23 mouse cellular contexts compared by ENCODE assay signal in genomic region chr6:107717194-107717593, GRCm38 (mm10).
DNase-seq lines count a peak whose midpoint lies in the region; ATAC-seq and TF ChIP-seq lines count a peak whose summit lies in the region.
"Had no signal": no experiment of that assay in that cellular context is flagged by ENCODE, and none has a peak within 500 bp of the region (broad histone marks: within the 10 kb centered on the region; RNA-seq: fewer than 3 reads in every experiment).

No protein-coding gene starts in this region.

- TF ChIP-seq POLR2A in CH12.LX (IDR thresholded peaks at IDR 0.05; ENCODE audit: low read depth, low read length) (no peak), MEL (IDR thresholded peaks at IDR 0.05; ENCODE audit: control insufficient read depth in 1 of 2, insufficient read depth in 1 of 2, low read depth in 1 of 2, low read length in 2 of 2, poor library complexity in 1 of 2) (no peak)

- H3K4me2 ChIP-seq in CH12.LX (ENCODE audit: insufficient read depth, low read depth, poor library complexity, severe bottlenecking), result no peak overlapping the region
- H3K4me2 ChIP-seq in midbrain, embryonic 15.5 days, result no peak overlapping the region

- ATAC-seq in midbrain, embryonic 15.5 days (replicated peaks), result no peak
- ATAC-seq: activated CD4-positive, CD25-positive, alpha-beta regulatory T cell, adult 4 months; CD4-positive, CD25-positive, alpha-beta regulatory T cell, adult 4 months; Patski had no signal

- H3K79me2 ChIP-seq in CH12.LX (replicated peaks; ENCODE audit: control insufficient read depth, extremely low read depth, insufficient read depth, poor library complexity, severe bottlenecking) (no peaks in the 10 kb centered on the region), MEL (ENCODE audit: control insufficient read depth, insufficient read depth, low read length, poor library complexity) (no peaks in the 10 kb centered on the region)

- H3K27me3 ChIP-seq in CH12.LX (replicated peaks), result peaks cover 2% of the 10 kb centered on the region
- H3K27me3 ChIP-seq in MEL (ENCODE audit: control insufficient read depth in 1 of 2, insufficient read depth in 2 of 2, low read length in 2 of 2), result no peaks in the 10 kb centered on the region
- H3K27me3 ChIP-seq in midbrain, embryonic 15.5 days (replicated peaks), result no peaks in the 10 kb centered on the region
- H3K27me3 ChIP-seq: Patski had no signal

- no peak for TF ChIP-seq RAD21 in CH12.LX (IDR thresholded peaks at IDR 0.05; ENCODE audit: low read depth, low read length)
- TF ChIP-seq RAD21 in MEL (IDR thresholded peaks at IDR 0.05; ENCODE audit: low read depth, low read length), result no peak

- DNase-seq in CH12.LX (ENCODE audit: extremely low read depth) (no peak), ES-E14 (ENCODE audit: low read depth, low spot score) (no peak), MEL (ENCODE audit: low read depth, low spot score) (no peak)
- DNase-seq in cerebellum, postnatal 4 days (ENCODE audit: low spot score in 2 of 2), result no peak
- DNase-seq in urinary bladder, adult 2 months (ENCODE audit: low spot score), result no peak
- DNase-seq: adrenal gland, adult 2 months; adrenal gland, adult 8-10 months; adrenal gland, postnatal 10 days; adrenal gland, postnatal 14 days; adrenal gland, postnatal 25 days; adrenal gland, postnatal 36 days; B cell, adult 2 months; cerebellum, adult 11 months; cerebellum, adult 11-12 months; cerebellum, adult 18-20 months; cerebellum, adult 2 months; cerebellum, adult 8-10 months; cerebellum, adult 9-10 months had no signal

- H3K9ac ChIP-seq in CH12.LX (ENCODE audit: insufficient read depth, low read depth) (no peak overlapping the region), ES-E14 (ENCODE audit: insufficient read depth, low read depth, low read length, poor library complexity, severe bottlenecking) (no peak overlapping the region), MEL (ENCODE audit: control insufficient read depth, low read depth, low read length, poor library complexity, severe bottlenecking) (no peak overlapping the region)
- H3K9ac ChIP-seq in midbrain, embryonic 15.5 days, result no peak overlapping the region

- H3K9me3 ChIP-seq in CH12.LX (replicated peaks; ENCODE audit: low read length) (no peaks in the 10 kb centered on the region), ES-E14 (ENCODE audit: control insufficient read depth, insufficient read depth, low read depth, low read length) (no peaks in the 10 kb centered on the region), MEL (replicated peaks; ENCODE audit: insufficient read depth, low read length) (no peaks in the 10 kb centered on the region)
- H3K9me3 ChIP-seq in midbrain, embryonic 15.5 days, result no peaks in the 10 kb centered on the region

- WGBS in midbrain, embryonic 15.5 days, result 95% methylated on average over 2 of the region's 2 CpGs

- H3K27ac ChIP-seq in CH12.LX (ENCODE audit: insufficient read depth, low read depth) (no peak overlapping the region), ES-E14 (ENCODE audit: insufficient read depth, low read depth, low read length, poor library complexity, severe bottlenecking) (no peak overlapping the region), MEL (ENCODE audit: control insufficient read depth, low read depth, low read length) (no peak overlapping the region)
- no peak overlapping the region for H3K27ac ChIP-seq in midbrain, embryonic 15.5 days

- H3K36me3 ChIP-seq in CH12.LX (replicated peaks in 1 of 2; ENCODE audit: control insufficient read depth in 1 of 2, insufficient read depth in 1 of 2, low read length in 1 of 2), result no peaks in the 10 kb centered on the region
- no peaks in the 10 kb centered on the region for H3K36me3 ChIP-seq in ES-E14 (ENCODE audit: control insufficient read depth, insufficient read depth, low read length, poor library complexity, severe bottlenecking)
- H3K36me3 ChIP-seq in MEL (ENCODE audit: control insufficient read depth in 1 of 2, insufficient read depth in 2 of 2, low read length in 2 of 2), result no peaks in the 10 kb centered on the region
- no peaks in the 10 kb centered on the region for H3K36me3 ChIP-seq in midbrain, embryonic 15.5 days (replicated peaks)
- H3K36me3 ChIP-seq: G1E had no signal

- in situ Hi-C loops in CH12.LX (cut with MboI; ENCODE audit: low pct_ligation_motif_present, low pct_unique_long_range_greater_than_20kb, low sequenced_read_pairs), result no loop called here
- in situ Hi-C loops in ES-E14 (cut with MboI; ENCODE audit: low sequenced_read_pairs in 2 of 2, unreplicated experiment in 2 of 2), result no loop called here

- no peak for TF ChIP-seq EP300 in CH12.LX (IDR thresholded peaks at IDR 0.05; ENCODE audit: low read length)
- no peak for TF ChIP-seq EP300 in MEL (IDR thresholded peaks at IDR 0.05; ENCODE audit: low read depth in 1 of 2, low read length in 2 of 2)

- H3K4me3 ChIP-seq in CH12.LX (replicated peaks in 1 of 3; ENCODE audit: low read depth in 2 of 3, low read length in 2 of 3, poor library complexity in 1 of 3) (no peak overlapping the region), ES-E14 (ENCODE audit: insufficient read depth in 1 of 2, low read depth in 1 of 2, low read length in 2 of 2, poor library complexity in 1 of 2, severe bottlenecking in 1 of 2) (no peak overlapping the region), MEL (ENCODE audit: control insufficient read depth in 1 of 2, insufficient read depth in 1 of 2, low read depth in 2 of 2, low read length in 2 of 2) (no peak overlapping the region)
- no peak overlapping the region for H3K4me3 ChIP-seq in midbrain, embryonic 15.5 days

- dilution Hi-C loops in CH12.LX (cut with MboI; ENCODE audit: extremely low pct_ligation_motif_present, extremely low pct_unique_long_range_greater_than_20kb, low sequenced_read_pairs), result no loop called here

- TF ChIP-seq CTCF in CH12.LX (conservative IDR thresholded peaks at IDR 0.05 in 1 of 2, IDR thresholded peaks at IDR 0.05 in 1 of 2; ENCODE audit: low read depth in 2 of 2, low read length in 2 of 2), result no peak
- TF ChIP-seq CTCF in MEL (IDR thresholded peaks at IDR 0.05 in 2 of 3, conservative IDR thresholded peaks at IDR 0.05 in 1 of 3; ENCODE audit: control insufficient read depth in 1 of 3, insufficient read depth in 1 of 3, low read depth in 2 of 3, low read length in 3 of 3, poor library complexity in 1 of 3, severe bottlenecking in 1 of 3), result no peak

- H3K4me1 ChIP-seq in CH12.LX (ENCODE audit: control insufficient read depth in 1 of 2, insufficient read depth in 2 of 2) (no peaks in the 10 kb centered on the region), ES-E14 (ENCODE audit: control insufficient read depth in 2 of 2, insufficient read depth in 2 of 2, low read length in 2 of 2, poor library complexity in 1 of 2) (no peaks in the 10 kb centered on the region), MEL (ENCODE audit: control insufficient read depth in 1 of 2, insufficient read depth in 2 of 2, low read length in 2 of 2) (no peaks in the 10 kb centered on the region)
- H3K4me1 ChIP-seq in midbrain, embryonic 15.5 days, result peaks cover 16% of the 10 kb centered on the region

TF ChIP-seq in CH12.LX, 34 proteins besides CTCF, POLR2A, EP300 and RAD21:
- TF ChIP-seq MXI1 (IDR thresholded peaks at IDR 0.05; ENCODE audit: low read depth, low read length) (no peak), MAFK (IDR thresholded peaks at IDR 0.05; ENCODE audit: insufficient replicate concordance, low read length) (peak; percentile 92)

TF ChIP-seq in ES-E14, 5 proteins besides CTCF, POLR2A, EP300 and RAD21:
- no peak for TF ChIP-seq ZNF384 (IDR thresholded peaks at IDR 0.05; ENCODE audit: low read depth, low read length)
- TF ChIP-seq MAFK (IDR thresholded peaks at IDR 0.05; ENCODE audit: insufficient read depth, low read depth, low read length), result peak; percentile 95
TF ChIP-seq in ES-E14: peak in this region for 1.

TF ChIP-seq in MEL, 35 proteins besides CTCF, POLR2A, EP300 and RAD21:
- TF ChIP-seq MYB (IDR thresholded peaks at IDR 0.05; ENCODE audit: low read depth, low read length) (no peak), SMC3 (IDR thresholded peaks at IDR 0.05; ENCODE audit: low read depth, low read length) (no peak), MAFK (IDR thresholded peaks at IDR 0.05; ENCODE audit: borderline replicate concordance, low read depth, low read length) (peak; percentile 81)

Comparison
In these comparisons a context has a peak if more than half of its experiments do, and no peak if none do; other contexts are left out.
1. Of the 35 proteins assayed by ChIP-seq in both MEL and CH12.LX: peak only in MEL: none; only in CH12.LX: none; in both: MAFK; in neither: 34.